Mouse (Mus musculus) forebrain, embryonic 11.5 days (tissue): ENCODE measurements around the gene Capzb. TPM values are rescaled to one million over a fixed set of nuclear protein-coding genes. Genes with fewer than 3 reads are reported as not detected.

Experiments
- ATAC-seq: fragments of 200-750 bp; cut with Nextera tagmentation; replicated peaks from 2 replicates; pipeline ENCODE4 v1.8.0; 2017; ENCODE audit warnings: moderate TSS enrichment; ENCODE audit not compliant: low FRiP score
- DNase-seq: peaks from one replicate; pipeline ENCODE4 v3.0.0-alpha.2; 2017; ENCODE audit warnings: low spot score
- H3K27ac ChIP-seq: fragments of 300-500 bp; sonication (generic); 2 replicates; pipeline ENCODE4 v1.5.1; 2014; ENCODE audit warnings: low read depth, low read length
- H3K27me3 ChIP-seq: fragments of 300-500 bp; sonication (generic); 2 replicates; pipeline ENCODE4 v1.6.1; 2014; ENCODE audit warnings: mild to moderate bottlenecking, low read length, mixed read lengths; ENCODE audit not compliant: control insufficient read depth, insufficient read depth
- H3K36me3 ChIP-seq: fragments of 300-500 bp; sonication (generic); 2 replicates; pipeline ENCODE4 v1.6.1; 2014; ENCODE audit warnings: mild to moderate bottlenecking, low read length, moderate library complexity, mixed read lengths; ENCODE audit not compliant: control insufficient read depth, insufficient read depth
- H3K4me1 ChIP-seq: fragments of 300-500 bp; sonication (generic); replicated peaks from 2 replicates; pipeline ENCODE4 v1.6.1; 2014; ENCODE audit warnings: low read length, mixed read lengths; ENCODE audit not compliant: control insufficient read depth, insufficient read depth
- H3K4me2 ChIP-seq: fragments of 300-500 bp; sonication (generic); 2 replicates; pipeline ENCODE4 v1.6.1; 2014; ENCODE audit warnings: low read depth, mild to moderate bottlenecking, low read length, moderate library complexity, mixed read lengths; ENCODE audit not compliant: severe bottlenecking
- H3K4me3 ChIP-seq: fragments of 300-500 bp; sonication (generic); 2 replicates; pipeline ENCODE4 v1.5.1; 2014; ENCODE audit warnings: low read depth, low read length
- H3K9ac ChIP-seq: fragments of 300-500 bp; sonication (generic); 2 replicates; pipeline ENCODE4 v1.6.1; 2014; ENCODE audit warnings: low read length
- H3K9me3 ChIP-seq: fragments of 300-500 bp; sonication (generic); 2 replicates; pipeline ENCODE4 v1.6.1; 2016; ENCODE audit warnings: low read length, mixed read lengths; ENCODE audit not compliant: control insufficient read depth
- WGBS: fragments of 180-500 bp; shearing (Covaris S2); extraction: QIAGEN DNeasy Blood & Tissue Kit; methylation state at CpG from one replicate; pipeline ENCODE4 v1.1.7; 2014; 5-methylcytosine and 5-hydroxymethylcytosine counted together
- polyA plus RNA-seq: library from polyadenylated mRNA; unstranded; fragments of >200 nt; fragmentation: Nextera tagmentation; extraction: Ambion mirVana; gene quantifications from 2 replicates; pipeline ENCODE4 v1.2.1, GENCODE M21; 2014

The Capzb gene
- polyA plus RNA-seq, 1 experiment from 2014 or later: 238 TPM

- no peak for ATAC-seq
- no peaks in the 10 kb centered on the region for H3K27me3 ChIP-seq
- H3K9me3 ChIP-seq: no peaks in the 10 kb centered on the region
- no peaks in the 10 kb centered on the region; the same call in 1 of the 2 replicates for H3K36me3 ChIP-seq
- peak overlapping the region; percentile 90 for H3K9ac ChIP-seq
- peak overlapping the region; percentile 92 for H3K4me2 ChIP-seq
- peak overlapping the region; percentile 85 for H3K4me3 ChIP-seq
- no peak for DNase-seq
- H3K4me1 ChIP-seq: peaks cover 11% of the 10 kb centered on the region; the same call in 1 of the 2 replicates
- no peak overlapping the region for H3K27ac ChIP-seq
- 17% methylated on average over 14 of the region's 14 CpGs for WGBS
Observed at GRCm38 (mm10) chr4:139311707-139312106, 119.0 kb downstream of the Capzb start.

- Histone ChIP-seq H3K9ac (no peak overlapping the region), H3K9me3 (no peaks in the 10 kb centered on the region), H3K4me2 (no peak overlapping the region), H3K27ac (no peak overlapping the region), H3K36me3 (no peaks in the 10 kb centered on the region; the same call in 1 of the 2 replicates), H3K4me3 (no peak overlapping the region), H3K4me1 (peaks cover 11% of the 10 kb centered on the region; the same call in 1 of the 2 replicates), H3K27me3 (no peaks in the 10 kb centered on the region)
- 56% methylated on average over 4 of the region's 4 CpGs for WGBS
- peak; percentile 68 for DNase-seq
- ATAC-seq: no peak
Observed at GRCm38 (mm10) chr4:139312632-139313031, 119.9 kb downstream of the Capzb start.

GRCm38 (mm10) chr4:139318449-139318848 lies 125.8 kb downstream of the Capzb start:
- WGBS: 95% methylated on average over 11 of the region's 11 CpGs
- Histone ChIP-seq H3K36me3 (no peaks in the 10 kb centered on the region; the same call in 1 of the 2 replicates), H3K27ac (no peak overlapping the region), H3K4me2 (no peak overlapping the region), H3K27me3 (no peaks in the 10 kb centered on the region), H3K4me3 (no peak overlapping the region), H3K9me3 (no peaks in the 10 kb centered on the region), H3K9ac (no peak overlapping the region), H3K4me1 (no peaks in the 10 kb centered on the region)
- DNase-seq (no peak), ATAC-seq (no peak)

- Histone ChIP-seq H3K36me3 (no peaks in the 10 kb centered on the region; the same call in 1 of the 2 replicates), H3K4me3 (no peak overlapping the region), H3K27me3 (no peaks in the 10 kb centered on the region), H3K4me1 (no peaks in the 10 kb centered on the region), H3K27ac (no peak overlapping the region), H3K4me2 (no peak overlapping the region), H3K9me3 (no peaks in the 10 kb centered on the region), H3K9ac (no peak overlapping the region)
- 91% methylated on average over 4 of the region's 4 CpGs for WGBS
- DNase-seq: no peak
- ATAC-seq: no peak
Observed at GRCm38 (mm10) chr4:139319740-139320139, 127.0 kb downstream of the Capzb start.

- 11% methylated on average over 10 of the region's 10 CpGs for WGBS
- peak overlapping the region; percentile 44; the same call in 1 of the 2 replicates for H3K4me2 ChIP-seq
- no peak; the same call in 1 of the 2 replicates for ATAC-seq
- H3K36me3 ChIP-seq: no peaks in the 10 kb centered on the region
- H3K9ac ChIP-seq: no peak overlapping the region
- H3K4me3 ChIP-seq: peak overlapping the region; percentile 3; the same call in 1 of the 2 replicates
- peak; percentile 83 for DNase-seq
- H3K27me3 ChIP-seq: no peaks in the 10 kb centered on the region
- H3K27ac ChIP-seq: no peak overlapping the region
- no peaks in the 10 kb centered on the region for H3K9me3 ChIP-seq
- H3K4me1 ChIP-seq: no peaks in the 10 kb centered on the region
Observed at GRCm38 (mm10) chr4:139330605-139331004, 137.9 kb downstream of the Capzb start.

GRCm38 (mm10) chr4:139334631-139335295 lies 142.1 kb downstream of the Capzb start:
- no peak overlapping the region for H3K9ac ChIP-seq
- no peaks in the 10 kb centered on the region; the same call in 1 of the 2 replicates for H3K27me3 ChIP-seq
- H3K4me1 ChIP-seq: no peaks in the 10 kb centered on the region
- no peak overlapping the region for H3K27ac ChIP-seq
- ATAC-seq (no peak), DNase-seq (no peak)
- no peak overlapping the region for H3K4me2 ChIP-seq
- no peaks in the 10 kb centered on the region for H3K9me3 ChIP-seq
- no peak overlapping the region for H3K4me3 ChIP-seq
- no peaks in the 10 kb centered on the region for H3K36me3 ChIP-seq
- 87% methylated on average over 6 of the region's 9 CpGs for WGBS

GRCm38 (mm10) chr4:139335507-139335906 lies 142.8 kb downstream of the Capzb start:
- WGBS: 70% methylated on average over 7 of the region's 7 CpGs
- H3K9me3 ChIP-seq: no peaks in the 10 kb centered on the region
- no peaks in the 10 kb centered on the region for H3K36me3 ChIP-seq
- no peaks in the 10 kb centered on the region; the same call in 1 of the 2 replicates for H3K27me3 ChIP-seq
- ATAC-seq (no peak), DNase-seq (no peak)
- no peak overlapping the region for H3K4me2 ChIP-seq
- no peak overlapping the region for H3K27ac ChIP-seq
- no peaks in the 10 kb centered on the region for H3K4me1 ChIP-seq
- H3K9ac ChIP-seq: no peak overlapping the region
- no peak overlapping the region for H3K4me3 ChIP-seq

GRCm38 (mm10) chr4:139336822-139337483 lies 144.3 kb downstream of the Capzb start:
- H3K36me3 ChIP-seq: no peaks in the 10 kb centered on the region
- H3K27me3 ChIP-seq: no peaks in the 10 kb centered on the region; the same call in 1 of the 2 replicates
- no peaks in the 10 kb centered on the region for H3K9me3 ChIP-seq
- peak; percentile 87 for DNase-seq
- H3K4me2 ChIP-seq: peak overlapping the region; percentile 13; the same call in 1 of the 2 replicates
- no peak for ATAC-seq
- no peak overlapping the region for H3K27ac ChIP-seq
- no peaks in the 10 kb centered on the region for H3K4me1 ChIP-seq
- H3K4me3 ChIP-seq: no peak overlapping the region; the same call in 1 of the 2 replicates
- no peak overlapping the region for H3K9ac ChIP-seq
- WGBS: 26% methylated on average over 24 of the region's 24 CpGs
